In the genomic region with DNA sequence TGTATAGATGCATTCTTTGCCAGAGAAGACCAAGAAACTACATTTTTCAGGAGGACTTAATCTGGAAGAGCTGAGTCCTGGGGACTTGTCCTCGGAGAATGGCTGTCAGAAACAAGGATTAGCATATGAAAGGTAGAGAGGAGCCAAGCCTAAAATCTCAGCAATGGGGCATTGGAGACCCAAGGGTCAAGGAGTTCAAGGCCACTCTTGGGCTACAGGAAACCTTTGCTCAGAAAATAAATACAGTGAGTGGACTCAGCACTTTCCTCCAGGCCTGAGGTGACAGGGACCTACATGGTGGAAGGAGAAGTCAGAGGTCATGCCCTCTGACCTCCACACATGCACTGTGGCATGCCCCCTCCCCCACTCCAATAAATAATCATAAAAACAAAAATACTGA, we compare ENCODE assay signal across 37 mouse cellular contexts. TPM values are rescaled to one million over a fixed set of nuclear protein-coding genes. Genes with fewer than 3 reads are reported as not detected.
"Had no signal": no experiment of that assay in that cellular context is flagged by ENCODE, and none has a peak within 500 bp of the region (broad histone marks: within the 10 kb centered on the region; RNA-seq: fewer than 3 reads in every experiment).

No protein-coding gene starts in this region.

- ATAC-seq: hindbrain, postnatal 0 days; intestine, embryonic 16.5 days had no signal

- H3K9me3 ChIP-seq: heart, embryonic 13.5 days; heart, embryonic 15.5 days; hindbrain, embryonic 13.5 days; hindbrain, embryonic 15.5 days; kidney, embryonic 15.5 days; limb, embryonic 13.5 days; limb, embryonic 15.5 days had no signal

- H3K9ac ChIP-seq: heart, embryonic 13.5 days; heart, embryonic 15.5 days; hindbrain, embryonic 13.5 days; hindbrain, embryonic 15.5 days; kidney, embryonic 15.5 days; limb, embryonic 13.5 days; limb, embryonic 15.5 days had no signal

- DNase-seq: gastrocnemius, postnatal 14 days; gastrocnemius, postnatal 36 days; heart, adult 11 months; heart, adult 2 months; heart, postnatal 14 days; heart, postnatal 36 days; kidney, adult 11 months; kidney, adult 2 months; kidney, adult 9 months; kidney, postnatal 14 days; kidney, postnatal 36 days; layer of hippocampus, adult 9-11 months; layer of hippocampus, postnatal 36 days; left cerebral cortex, postnatal 4 days had no signal

- H3K4me3 ChIP-seq: heart, adult 2 months; heart, embryonic 13.5 days; heart, embryonic 15.5 days; hindbrain, embryonic 13.5 days; hindbrain, embryonic 15.5 days; kidney, embryonic 15.5 days; limb, embryonic 13.5 days; limb, embryonic 15.5 days had no signal

- H3K27ac ChIP-seq: heart, adult 2 months; heart, embryonic 13.5 days; heart, embryonic 15.5 days; hindbrain, embryonic 13.5 days; hindbrain, embryonic 15.5 days; hindbrain, postnatal 0 days; kidney, embryonic 15.5 days; kidney, postnatal 0 days; limb, embryonic 13.5 days; limb, embryonic 15.5 days had no signal

- H3K36me3 ChIP-seq: heart, embryonic 13.5 days; heart, embryonic 15.5 days; hindbrain, embryonic 13.5 days; hindbrain, embryonic 15.5 days; kidney, embryonic 15.5 days; limb, embryonic 13.5 days; limb, embryonic 15.5 days had no signal

RNA-seq across cellular contexts. Expression of a gene that starts 3.0 kb away (rescaled TPM):
- total RNA-seq: gastrocnemius, adult 18-20 months; gastrocnemius, adult 8-10 months; gastrocnemius, postnatal 14 days; gastrocnemius, postnatal 36 days; heart, adult 2 months; heart, postnatal 36 days; hematopoietic stem cell, adult 5-6 weeks; layer of hippocampus, adult 18-20 months; layer of hippocampus, adult 8-10 months; layer of hippocampus, postnatal 36 days; left cerebral cortex, adult 18-20 months; left cerebral cortex, adult 8-10 months; left cerebral cortex, postnatal 10 days; left cerebral cortex, postnatal 25 days; liver, adult 2 months had no signal
- polyA plus RNA-seq: hindbrain, embryonic 13.5 days; liver, adult 2 months had no signal

RNA-seq across cellular contexts. Expression of a gene that starts 53.0 kb away (rescaled TPM):
- total RNA-seq: hematopoietic stem cell, adult 5-6 weeks; hindbrain, postnatal 0 days; layer of hippocampus, adult 8-10 months; layer of hippocampus, postnatal 14 days; layer of hippocampus, postnatal 36 days; left cerebral cortex, adult 18-20 months; left cerebral cortex, adult 8-10 months; left cerebral cortex, postnatal 10 days; left cerebral cortex, postnatal 25 days; left cerebral cortex, postnatal 4 days had no signal
- polyA plus RNA-seq: heart, embryonic 13.5 days; hindbrain, embryonic 11.5 days; hindbrain, embryonic 13.5 days; hindbrain, embryonic 15.5 days; limb, embryonic 11.5 days had no signal
